Mouse (Mus musculus): ENCODE measurements around the gene Lima1.

DNA sequence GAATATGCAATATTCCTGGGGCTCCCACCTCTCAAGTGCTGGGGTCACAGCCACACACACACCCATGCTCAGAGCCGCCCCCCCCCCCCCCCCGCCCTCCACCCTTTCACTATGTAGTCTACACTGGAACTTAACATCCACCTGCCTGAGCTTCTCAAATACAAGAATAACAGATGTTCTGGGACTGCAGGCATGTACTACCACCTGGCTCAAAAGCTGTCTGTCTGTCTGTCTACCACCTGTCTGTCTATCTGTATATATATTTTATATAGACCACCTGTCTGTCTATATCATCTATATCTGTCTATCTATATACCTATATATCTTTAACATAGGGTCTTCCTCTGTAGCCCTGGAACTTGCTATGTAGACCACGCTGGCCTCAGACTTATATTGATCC lies 16.1 kb upstream of the Lima1 start:
- no peak for TF ChIP-seq GATA1 (IDR thresholded peaks at IDR 0.05; ENCODE audit: low read length)
- no peak for TF ChIP-seq TAL1 (IDR thresholded peaks at IDR 0.05; ENCODE audit: low read length)

Data from erythroblast, embryonic 14.5 days (primary cell).